Mouse (Mus musculus): Measurements from ENCODE around the gene Ascc3. TPM values are rescaled to one million over a fixed set of nuclear protein-coding genes. Genes with fewer than 3 reads are reported as not detected.
A peak's percentile ranks its signal among the peaks of the same experiment; 100 is the strongest.

Ascc3 gene
- polyA plus RNA-seq, 1 experiment from 2014 or later: 20.8 TPM

DNA sequence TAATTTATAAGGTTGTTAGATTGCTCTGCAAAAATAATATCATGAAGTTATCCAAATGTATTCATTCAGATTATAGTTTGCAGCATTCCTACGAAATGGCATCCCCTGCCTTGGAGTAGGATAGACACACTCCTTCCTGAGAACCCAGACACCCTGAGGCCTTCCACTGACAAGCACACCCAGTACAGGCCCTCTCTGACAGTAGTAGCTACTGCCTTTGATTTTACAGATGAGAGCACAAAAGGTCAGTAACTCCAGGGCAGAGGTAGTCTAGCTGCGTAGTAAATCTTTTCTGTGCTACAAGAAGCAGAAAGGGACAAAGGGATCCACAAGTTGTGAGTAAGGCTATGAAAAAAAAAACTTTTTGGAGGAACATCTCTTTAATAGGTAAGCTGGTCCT, 289.9 kb downstream of the Ascc3 start:
- no peak for DNase-seq (ENCODE audit: low spot score)
- 74% methylated on average over 2 of the region's 2 CpGs for WGBS
- H3K4me2 ChIP-seq (replicated peaks): no peak overlapping the region
- no peak for ATAC-seq (ENCODE audit: low FRiP score)
- no peak overlapping the region for H3K27ac ChIP-seq
- H3K36me3 ChIP-seq (replicated peaks; ENCODE audit: control insufficient read depth, insufficient read depth): no peaks in the 10 kb centered on the region
- H3K4me3 ChIP-seq (replicated peaks; ENCODE audit: low read length): no peak overlapping the region
- H3K9ac ChIP-seq: no peak overlapping the region
- no peaks in the 10 kb centered on the region for H3K9me3 ChIP-seq (ENCODE audit: control insufficient read depth, low read length)
- no peaks in the 10 kb centered on the region for H3K4me1 ChIP-seq (replicated peaks; ENCODE audit: control insufficient read depth, insufficient read depth, low read length)
- H3K27me3 ChIP-seq (ENCODE audit: control insufficient read depth, insufficient read depth, low read length): no peaks in the 10 kb centered on the region

DNA sequence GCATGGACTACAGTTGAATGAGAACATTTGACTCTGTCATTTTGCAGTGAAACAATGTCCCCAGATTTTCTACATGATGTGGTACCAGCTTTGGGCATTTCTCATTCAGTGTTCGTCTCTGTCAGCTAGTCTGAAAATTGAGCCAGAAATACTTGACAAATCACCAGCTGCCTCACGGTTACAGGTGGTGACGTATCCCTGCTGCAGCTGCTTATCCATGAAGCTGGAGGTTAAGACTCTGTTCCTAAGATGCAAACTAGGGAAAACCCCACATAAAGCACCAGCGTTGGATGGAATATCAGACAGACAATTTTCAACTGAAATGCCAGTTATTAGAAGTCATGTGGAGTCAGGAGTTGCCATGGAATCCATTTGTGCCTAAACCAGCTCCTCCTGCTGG, 293.8 kb downstream of the Ascc3 start:
- no peak for ATAC-seq (ENCODE audit: low FRiP score)
- Histone ChIP-seq H3K4me3 (replicated peaks; ENCODE audit: low read length) (no peak overlapping the region), H3K27me3 (ENCODE audit: control insufficient read depth, insufficient read depth, low read length) (peaks cover 38% of the 10 kb centered on the region), H3K4me1 (replicated peaks; ENCODE audit: control insufficient read depth, insufficient read depth, low read length) (no peaks in the 10 kb centered on the region), H3K9me3 (ENCODE audit: control insufficient read depth, low read length) (no peaks in the 10 kb centered on the region), H3K36me3 (replicated peaks; ENCODE audit: control insufficient read depth, insufficient read depth) (no peaks in the 10 kb centered on the region), H3K9ac (no peak overlapping the region), H3K4me2 (replicated peaks) (no peak overlapping the region), H3K27ac (no peak overlapping the region)
- no peak for DNase-seq (ENCODE audit: low spot score)
- 55% methylated on average over 4 of the region's 4 CpGs for WGBS

DNA sequence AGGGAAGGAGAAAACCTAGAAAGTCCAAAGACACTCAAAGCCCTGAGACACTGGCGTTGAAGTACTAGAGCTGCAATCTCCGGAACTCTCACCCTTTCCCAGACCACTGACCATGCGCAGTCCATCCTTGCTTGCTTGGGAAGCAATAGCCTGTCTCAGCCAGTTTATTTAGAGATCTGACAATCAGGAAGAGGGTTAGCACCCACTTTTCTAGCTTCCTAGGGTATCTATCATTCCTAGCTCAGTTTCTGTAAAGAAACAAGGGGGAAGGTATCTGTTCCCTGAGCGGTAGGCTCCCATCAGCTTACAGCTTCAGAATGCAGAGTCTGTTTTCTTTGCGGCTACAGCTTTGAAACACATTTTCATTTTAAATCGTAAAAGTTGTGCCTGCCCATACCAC, 298.2 kb downstream of the Ascc3 start:
- Histone ChIP-seq H3K27ac (no peak overlapping the region), H3K4me2 (replicated peaks) (no peak overlapping the region), H3K9me3 (ENCODE audit: control insufficient read depth, low read length) (no peaks in the 10 kb centered on the region), H3K27me3 (ENCODE audit: control insufficient read depth, insufficient read depth, low read length) (peaks cover 80% of the 10 kb centered on the region), H3K4me3 (replicated peaks; ENCODE audit: low read length) (no peak overlapping the region), H3K36me3 (replicated peaks; ENCODE audit: control insufficient read depth, insufficient read depth) (no peaks in the 10 kb centered on the region), H3K4me1 (replicated peaks; ENCODE audit: control insufficient read depth, insufficient read depth, low read length) (peaks cover 10% of the 10 kb centered on the region; the same call in 1 of the 2 replicates), H3K9ac (no peak overlapping the region)
- WGBS: 11% methylated on average over 6 of the region's 6 CpGs
- ATAC-seq (ENCODE audit: low FRiP score) (no peak), DNase-seq (ENCODE audit: low spot score) (no peak)

DNA sequence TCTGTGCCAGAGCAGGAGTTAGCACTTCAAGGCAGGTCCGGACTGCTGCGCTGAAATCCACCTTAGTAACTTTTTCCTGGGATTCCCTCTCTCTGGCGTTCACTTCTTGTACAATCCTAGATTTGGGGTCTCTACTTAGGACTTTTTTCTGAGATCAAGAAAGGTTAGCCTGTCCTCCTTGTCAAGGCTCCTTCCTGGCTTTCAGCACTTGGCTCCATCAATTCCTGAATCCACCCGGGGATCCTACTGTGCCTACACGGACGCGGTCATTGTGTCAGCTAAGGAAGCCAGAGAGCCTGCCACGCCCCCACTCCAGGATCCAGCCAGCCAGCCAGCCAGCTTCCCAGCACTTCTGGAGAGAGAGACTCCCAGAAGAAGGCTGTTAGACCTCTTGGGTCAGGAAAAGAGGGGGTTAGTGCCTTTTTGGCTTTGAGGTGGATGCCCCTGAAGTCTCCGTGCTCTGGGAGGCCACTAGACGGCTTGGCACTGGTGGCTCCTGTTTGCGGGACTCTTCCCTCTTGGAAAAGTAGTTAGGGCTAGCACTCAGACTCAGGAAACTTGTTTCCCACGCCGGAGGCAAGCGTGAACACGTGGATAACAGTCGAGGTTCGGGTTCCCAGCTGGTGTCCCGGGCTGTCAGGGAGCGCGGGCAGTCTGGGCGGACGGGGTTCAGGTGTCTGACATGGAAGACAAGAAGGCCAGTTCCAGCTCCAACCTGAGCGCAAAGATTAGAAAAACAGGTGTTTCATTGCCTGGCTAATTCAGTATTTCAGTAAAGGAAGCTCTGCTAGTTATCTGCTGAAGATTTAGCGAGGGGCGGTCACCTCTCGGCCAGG, 299.6 kb downstream of the Ascc3 start:
- ATAC-seq (ENCODE audit: low FRiP score) (no peak), DNase-seq (ENCODE audit: low spot score) (no peak)
- Histone ChIP-seq H3K27me3 (ENCODE audit: control insufficient read depth, insufficient read depth, low read length) (peaks cover 95% of the 10 kb centered on the region), H3K4me1 (replicated peaks; ENCODE audit: control insufficient read depth, insufficient read depth, low read length) (peaks cover 10% of the 10 kb centered on the region; the same call in 1 of the 2 replicates), H3K36me3 (replicated peaks; ENCODE audit: control insufficient read depth, insufficient read depth) (no peaks in the 10 kb centered on the region), H3K4me3 (replicated peaks; ENCODE audit: low read length) (no peak overlapping the region), H3K4me2 (replicated peaks) (no peak overlapping the region), H3K27ac (no peak overlapping the region), H3K9me3 (ENCODE audit: control insufficient read depth, low read length) (no peaks in the 10 kb centered on the region), H3K9ac (no peak overlapping the region)
- under 1% methylated on average over 26 of the region's 26 CpGs for WGBS

DNA sequence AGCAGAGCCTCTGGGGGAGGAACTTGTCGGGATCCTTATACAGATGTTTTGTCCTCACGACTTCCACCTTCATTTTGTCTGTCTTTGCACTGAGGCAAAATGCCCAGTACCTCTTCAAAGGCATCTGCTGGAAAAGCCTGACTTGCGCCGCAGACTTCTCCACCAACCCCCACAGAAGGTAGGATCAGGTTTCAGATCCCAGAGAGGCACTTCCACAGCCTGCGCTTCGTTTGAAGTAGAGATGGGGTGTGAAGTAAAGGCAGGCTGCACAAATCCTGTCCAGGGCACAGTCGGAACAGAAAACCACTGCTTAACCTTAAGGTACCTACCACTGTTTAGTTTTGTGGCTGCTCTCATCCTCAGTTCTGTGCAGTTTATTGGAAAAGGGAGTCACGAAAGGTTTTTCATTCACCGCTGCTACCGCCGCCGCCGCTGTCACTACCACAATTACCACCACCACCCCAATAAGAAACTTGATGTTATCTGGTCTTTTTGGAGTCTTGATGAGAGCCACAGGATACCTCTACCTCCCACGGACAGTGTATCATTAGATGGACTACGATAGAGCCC, 300.4 kb downstream of the Ascc3 start:
- Histone ChIP-seq H3K9ac (no peak overlapping the region), H3K27me3 (ENCODE audit: control insufficient read depth, insufficient read depth, low read length) (peaks cover 99% of the 10 kb centered on the region), H3K36me3 (replicated peaks; ENCODE audit: control insufficient read depth, insufficient read depth) (no peaks in the 10 kb centered on the region), H3K9me3 (ENCODE audit: control insufficient read depth, low read length) (no peaks in the 10 kb centered on the region), H3K27ac (no peak overlapping the region), H3K4me3 (replicated peaks; ENCODE audit: low read length) (no peak overlapping the region), H3K4me2 (replicated peaks) (no peak overlapping the region), H3K4me1 (replicated peaks; ENCODE audit: control insufficient read depth, insufficient read depth, low read length) (peaks cover 10% of the 10 kb centered on the region; the same call in 1 of the 2 replicates)
- ATAC-seq (ENCODE audit: low FRiP score) (no peak), DNase-seq (ENCODE audit: low spot score) (no peak)
- 2% methylated on average over 15 of the region's 15 CpGs for WGBS

DNA sequence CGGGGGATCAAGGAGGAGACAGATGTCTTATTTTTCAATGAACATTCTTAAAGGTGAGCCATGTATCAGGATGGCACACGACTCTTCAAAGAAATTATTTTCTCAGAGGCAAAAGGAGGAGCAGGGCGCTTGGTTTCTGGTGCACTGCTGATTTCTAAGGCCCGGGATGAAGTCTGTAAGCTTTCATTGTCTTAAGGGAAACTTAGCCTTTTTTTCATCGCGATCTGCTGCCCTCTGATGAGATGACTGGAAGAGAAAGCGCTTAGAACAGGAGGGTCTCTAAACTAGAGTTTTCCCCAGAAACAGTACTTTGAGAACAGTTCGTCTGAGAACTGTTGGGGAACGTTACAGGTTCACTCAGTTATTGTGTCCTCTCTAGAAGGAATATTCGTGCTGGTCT, 301.1 kb downstream of the Ascc3 start:
- Histone ChIP-seq H3K9me3 (ENCODE audit: control insufficient read depth, low read length) (no peaks in the 10 kb centered on the region), H3K4me1 (replicated peaks; ENCODE audit: control insufficient read depth, insufficient read depth, low read length) (peaks cover 10% of the 10 kb centered on the region; the same call in 1 of the 2 replicates), H3K36me3 (replicated peaks; ENCODE audit: control insufficient read depth, insufficient read depth) (no peaks in the 10 kb centered on the region), H3K27me3 (ENCODE audit: control insufficient read depth, insufficient read depth, low read length) (peaks cover 99% of the 10 kb centered on the region), H3K4me3 (replicated peaks; ENCODE audit: low read length) (no peak overlapping the region), H3K27ac (no peak overlapping the region), H3K4me2 (replicated peaks) (peak overlapping the region; percentile 71; the same call in 1 of the 2 replicates), H3K9ac (no peak overlapping the region)
- WGBS: 2% methylated on average over 10 of the region's 10 CpGs
- no peak for ATAC-seq (ENCODE audit: low FRiP score)
- DNase-seq (ENCODE audit: low spot score): no peak

DNA sequence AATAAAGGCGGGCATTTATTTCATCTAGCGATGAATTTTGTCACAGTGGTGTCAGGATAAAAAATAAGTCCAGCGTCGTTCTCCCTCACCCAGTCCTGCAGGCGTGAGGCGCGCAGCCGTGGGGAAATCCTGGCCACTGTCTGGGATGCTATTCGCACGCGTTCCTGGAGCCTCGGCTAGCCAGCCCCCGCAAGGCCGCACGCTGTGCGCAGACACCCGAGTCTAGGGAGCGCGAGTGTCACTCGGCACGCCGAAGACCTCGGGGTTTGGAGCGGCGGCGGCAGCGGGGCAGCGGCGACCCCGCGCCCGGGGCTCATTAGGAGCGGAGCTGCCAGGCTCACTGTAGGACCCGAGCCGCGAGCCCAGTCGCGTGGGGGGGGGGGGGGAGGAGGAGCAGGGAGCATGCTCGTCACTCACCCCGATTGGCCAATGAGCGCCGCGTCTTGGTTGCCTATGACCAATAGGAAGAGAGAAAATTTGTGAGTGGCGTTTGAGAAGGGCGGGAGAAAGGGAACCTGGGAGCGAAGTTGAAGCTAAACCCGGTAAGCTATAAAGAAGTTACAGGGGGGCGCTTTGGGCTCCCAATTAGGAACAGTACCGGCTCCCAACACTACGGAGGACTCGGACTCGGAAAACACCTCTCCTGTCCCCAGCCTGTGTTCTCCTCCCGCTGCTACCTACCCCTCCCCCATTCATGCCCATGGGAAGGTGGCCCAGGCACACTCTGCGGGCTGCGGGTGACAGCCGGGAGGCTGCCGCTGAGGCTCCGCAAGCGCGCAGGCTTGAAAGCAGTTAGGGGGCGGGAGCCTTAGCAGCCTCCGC, 301.9 kb downstream of the Ascc3 start, which contains the start of gene Sim1:
Gene Sim1, plus strand, starts transcription at position 585 of the 822 bp plus-strand sequence.
- under 1% methylated on average over 58 of the region's 62 CpGs for WGBS
- ATAC-seq (ENCODE audit: low FRiP score) (peak; percentile 95), DNase-seq (ENCODE audit: low spot score) (peak; percentile 86)
- Histone ChIP-seq H3K4me3 (replicated peaks; ENCODE audit: low read length) (peak within 1 kb of the TSS; percentile 40), H3K27me3 (ENCODE audit: control insufficient read depth, insufficient read depth, low read length) (peaks cover 99% of the 10 kb centered on the region), H3K36me3 (replicated peaks; ENCODE audit: control insufficient read depth, insufficient read depth) (no peaks in the 10 kb centered on the region), H3K9me3 (ENCODE audit: control insufficient read depth, low read length) (no peaks in the 10 kb centered on the region), H3K9ac (no peak within 1 kb of the TSS), H3K4me1 (replicated peaks; ENCODE audit: control insufficient read depth, insufficient read depth, low read length) (peaks cover 10% of the 10 kb centered on the region; the same call in 1 of the 2 replicates), H3K4me2 (replicated peaks) (peak within 1 kb of the TSS; percentile 71), H3K27ac (no peak within 1 kb of the TSS)

DNA sequence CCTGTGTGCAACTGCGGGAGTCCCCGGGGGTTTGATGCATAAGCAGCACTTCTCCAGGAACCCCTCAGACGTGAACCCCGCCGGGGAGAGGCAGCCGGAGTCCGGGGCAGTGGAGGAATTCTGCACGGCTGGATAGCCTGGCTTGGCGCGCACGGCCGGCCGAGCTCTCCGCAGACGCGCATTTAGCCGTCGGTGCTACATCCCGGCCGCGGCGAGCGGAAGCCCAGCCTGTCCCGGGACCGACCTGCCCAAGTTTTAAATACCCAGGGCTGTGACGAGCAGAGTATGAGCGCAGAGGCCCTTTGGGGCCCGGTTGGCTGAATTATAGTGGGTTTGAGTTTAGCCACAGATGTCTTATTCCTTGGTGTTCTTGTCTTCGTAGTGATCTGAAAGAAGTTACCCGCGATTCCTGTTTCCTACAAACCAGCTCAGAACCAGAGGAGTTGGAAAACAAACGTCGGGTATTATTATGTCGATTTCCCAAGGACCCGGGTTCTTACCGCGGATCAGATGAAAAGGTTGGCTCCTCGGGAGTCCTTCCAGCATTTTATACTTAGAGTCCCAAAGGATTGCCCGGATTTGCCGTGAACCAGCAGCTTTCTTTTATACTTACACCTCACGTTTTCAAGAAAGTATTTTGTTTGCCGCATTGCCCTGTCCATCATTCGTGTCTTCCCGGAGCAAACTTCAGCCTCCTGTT, 302.8 kb downstream of the Ascc3 start:
- Histone ChIP-seq H3K9me3 (ENCODE audit: control insufficient read depth, low read length) (no peaks in the 10 kb centered on the region), H3K4me2 (replicated peaks) (peak overlapping the region; percentile 71), H3K36me3 (replicated peaks; ENCODE audit: control insufficient read depth, insufficient read depth) (no peaks in the 10 kb centered on the region), H3K27ac (no peak overlapping the region), H3K4me1 (replicated peaks; ENCODE audit: control insufficient read depth, insufficient read depth, low read length) (peaks cover 10% of the 10 kb centered on the region; the same call in 1 of the 2 replicates), H3K27me3 (ENCODE audit: control insufficient read depth, insufficient read depth, low read length) (peaks cover 99% of the 10 kb centered on the region), H3K4me3 (replicated peaks; ENCODE audit: low read length) (peak overlapping the region; percentile 40), H3K9ac (no peak overlapping the region)
- DNase-seq (ENCODE audit: low spot score): no peak
- no peak; the same call in none of the 2 replicates for ATAC-seq (ENCODE audit: low FRiP score)
- under 1% methylated on average over 44 of the region's 44 CpGs for WGBS

Data from hindbrain, embryonic 14.5 days (tissue).